Mouse (Mus musculus) urinary bladder, adult 2 months (tissue): ENCODE measurements around the gene Slc7a14. TPM values are rescaled to one million over a fixed set of nuclear protein-coding genes. Genes with fewer than 3 reads are reported as not detected.
"Not testable (repeated sequence)": the region's sequence is repeated elsewhere in the genome, so short reads cannot be mapped to it uniquely, and the experiment has no call there.

Source experiments
- DNase-seq: peaks from one replicate; pipeline ENCODE4 v3.0.0; 2022; ENCODE audit warnings: low spot score
- polyA plus RNA-seq: library from polyadenylated mRNA; depleted of rRNA; stranded (reverse); fragments of >200 nt; gene quantifications from 2 replicates; pipeline ENCODE4 v1.2.3, GENCODE M21; 2012; rRNA removed

Slc7a14 gene
- 0.04 and 0.10 TPM in 2 replicates for polyA plus RNA-seq

DNA sequence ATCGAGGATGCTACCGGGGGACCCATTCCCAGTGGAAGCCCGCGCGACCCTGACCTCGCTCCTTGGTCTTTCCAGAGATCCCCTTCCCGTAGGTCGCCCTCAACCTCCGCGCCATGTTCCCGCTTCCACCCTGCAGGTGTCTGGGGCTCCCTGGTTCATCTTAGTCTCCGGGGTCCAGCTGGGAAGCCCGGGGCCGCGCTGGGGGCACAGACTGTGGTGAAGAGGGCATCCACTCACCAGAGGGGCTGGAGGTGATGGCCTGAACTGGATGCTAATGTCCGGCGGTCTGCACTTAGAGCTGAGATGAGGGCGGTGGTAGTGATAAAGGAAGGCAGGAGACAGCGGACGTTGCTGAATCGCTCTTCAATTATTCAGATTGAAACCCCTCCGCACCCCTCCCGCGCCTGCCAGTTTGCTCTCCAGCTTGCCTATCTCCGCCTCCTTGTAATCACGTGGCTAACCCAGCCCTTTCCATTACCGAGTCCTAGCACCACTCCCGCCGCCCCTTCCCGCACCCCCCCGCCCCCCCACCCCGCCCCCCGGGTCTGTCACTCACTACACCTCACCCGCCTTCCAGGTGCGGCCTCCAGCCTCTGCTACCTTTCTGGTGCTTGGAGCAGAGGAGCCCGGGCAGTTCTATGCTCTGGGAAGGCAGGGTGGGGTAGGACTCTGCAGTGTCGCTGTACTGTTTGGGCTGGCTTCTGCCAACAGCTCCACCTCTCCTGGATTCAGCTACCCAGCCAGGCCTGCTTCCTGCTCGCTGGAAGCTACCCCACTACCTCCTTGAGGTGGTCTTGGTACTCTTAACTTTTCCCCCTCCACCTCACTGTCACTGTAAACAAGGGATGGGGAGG lies at the start of gene Slc7a14:
Gene Slc7a14 (minus strand): TSS at position 445 of the 854 bp plus-strand sequence.
- DNase-seq: no peak

DNA sequence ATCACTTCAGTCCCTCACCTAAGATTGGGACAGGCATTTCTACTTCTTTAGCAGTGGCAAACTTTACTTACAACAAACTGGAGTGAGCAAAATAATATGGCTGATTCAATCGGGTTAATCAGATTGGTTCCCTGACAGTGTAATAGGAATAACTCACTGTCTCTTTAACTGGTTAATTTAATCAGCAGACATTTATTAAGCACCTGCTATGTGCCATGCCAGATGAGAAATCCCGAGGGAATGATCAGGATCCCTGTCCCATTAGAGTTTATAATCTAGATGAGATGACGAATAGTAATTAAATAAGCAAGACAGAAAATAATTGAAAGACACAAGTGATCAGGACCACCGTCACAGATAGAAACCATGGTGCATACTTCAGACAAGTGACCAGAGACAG lies 36.4 kb upstream of the Slc7a14 start:
- no peak for DNase-seq

DNA sequence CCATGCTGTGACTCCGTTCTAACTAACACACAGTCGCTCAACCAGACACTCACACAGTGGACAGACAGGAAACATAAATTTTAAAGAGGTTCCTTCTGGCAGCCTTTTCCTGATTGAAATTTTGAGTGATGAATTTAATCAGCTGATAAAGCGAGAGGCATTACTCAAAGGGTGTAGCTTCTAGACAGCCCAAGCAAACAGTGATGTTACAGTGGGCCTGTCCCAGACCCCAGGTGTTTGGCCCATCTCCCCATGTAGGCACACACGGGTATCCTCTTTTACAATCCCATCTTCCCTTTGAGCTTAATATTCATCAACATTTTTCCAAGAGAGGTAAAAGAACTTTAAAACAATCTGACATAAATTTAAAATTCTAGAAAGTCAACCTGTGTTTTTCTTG lies 35.6 kb upstream of the Slc7a14 start:
- DNase-seq: no peak

DNA sequence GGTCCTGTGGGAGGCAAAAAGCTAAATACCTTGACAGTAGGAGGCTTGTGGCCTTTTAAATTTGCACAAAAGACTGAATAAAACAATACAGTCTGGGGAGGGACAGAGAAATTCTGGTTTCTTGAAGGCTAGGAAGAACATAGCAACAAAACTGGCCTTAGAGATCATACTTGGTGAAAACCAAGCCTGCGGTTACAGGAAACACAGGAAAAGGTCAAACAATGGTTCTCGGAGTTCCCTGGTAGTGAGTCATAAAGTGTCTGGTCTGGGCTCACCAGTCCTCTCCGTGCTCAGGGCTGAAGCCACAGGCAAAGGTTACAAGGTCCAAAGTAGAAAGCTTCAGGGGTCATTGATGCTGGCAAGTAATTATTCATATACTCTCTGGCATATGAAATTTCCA lies 29.1 kb upstream of the Slc7a14 start:
- DNase-seq: no peak

DNA sequence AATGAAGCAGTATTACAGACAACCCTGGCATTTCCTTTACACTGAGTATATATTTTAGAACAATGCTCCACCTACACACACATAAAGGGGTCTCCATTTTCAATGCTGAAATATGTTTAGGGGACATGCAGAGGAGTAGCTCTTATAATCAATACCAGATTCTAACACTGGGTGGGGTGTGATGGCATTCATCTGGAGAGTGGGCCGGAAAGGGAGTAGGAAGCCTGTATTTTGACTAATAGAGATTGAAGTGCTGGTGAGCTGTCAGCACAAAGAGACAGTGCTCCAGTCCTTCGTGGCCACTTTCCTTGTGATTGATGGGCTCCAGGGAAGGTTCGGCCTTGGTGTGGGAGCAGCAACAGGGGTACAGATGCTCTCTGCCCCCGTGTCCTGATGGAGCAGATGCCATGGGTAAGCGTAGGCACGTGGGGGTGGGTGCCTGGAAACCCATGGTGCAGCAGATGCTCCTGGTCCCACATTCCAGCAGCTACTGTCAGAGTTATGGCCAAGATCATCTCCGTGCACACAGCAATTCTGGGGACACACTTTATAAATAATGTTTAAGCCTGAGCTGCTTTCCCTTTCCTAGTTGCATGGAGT lies 18.2 kb upstream of the Slc7a14 start:
- DNase-seq: no peak

DNA sequence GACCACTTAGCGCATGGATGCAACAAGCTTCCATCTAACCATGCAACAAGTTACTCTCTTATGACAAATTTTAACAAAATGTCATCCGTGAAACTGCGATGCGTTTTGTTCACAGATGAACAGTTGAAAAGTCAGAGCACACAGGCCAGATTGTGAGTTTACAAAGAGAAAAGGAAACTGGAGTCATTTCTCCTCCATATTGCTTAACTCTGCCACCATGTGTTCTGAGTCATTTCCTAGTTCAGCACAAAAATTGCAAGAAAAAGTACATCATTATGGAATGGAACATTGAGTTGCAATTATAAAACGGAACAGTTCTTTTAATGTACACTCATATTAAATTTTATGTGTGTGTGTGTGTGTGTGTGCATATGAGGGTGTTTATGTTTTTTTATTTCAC lies 17.6 kb upstream of the Slc7a14 start:
- DNase-seq: no peak

DNA sequence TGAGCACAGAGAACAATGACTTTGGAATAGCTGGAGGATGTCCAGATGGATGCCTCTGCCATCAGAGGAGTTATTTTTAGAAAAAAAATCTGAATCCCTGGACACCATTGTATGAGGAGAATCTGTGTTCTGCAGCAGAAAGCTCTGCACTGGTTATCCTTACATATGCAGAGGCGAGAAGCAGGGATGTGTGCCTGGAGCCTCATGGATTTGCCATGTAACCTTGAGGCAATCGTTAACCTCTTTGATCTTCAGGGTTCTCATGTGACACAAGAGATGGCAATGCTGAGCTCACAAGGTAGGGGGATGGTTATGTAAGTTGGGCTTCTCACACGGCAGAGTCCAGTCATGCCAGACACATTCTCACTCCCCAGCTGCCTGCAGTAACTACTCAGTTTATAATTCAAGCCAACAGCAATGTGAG lies 14.1 kb upstream of the Slc7a14 start:
- DNase-seq: no peak

DNA sequence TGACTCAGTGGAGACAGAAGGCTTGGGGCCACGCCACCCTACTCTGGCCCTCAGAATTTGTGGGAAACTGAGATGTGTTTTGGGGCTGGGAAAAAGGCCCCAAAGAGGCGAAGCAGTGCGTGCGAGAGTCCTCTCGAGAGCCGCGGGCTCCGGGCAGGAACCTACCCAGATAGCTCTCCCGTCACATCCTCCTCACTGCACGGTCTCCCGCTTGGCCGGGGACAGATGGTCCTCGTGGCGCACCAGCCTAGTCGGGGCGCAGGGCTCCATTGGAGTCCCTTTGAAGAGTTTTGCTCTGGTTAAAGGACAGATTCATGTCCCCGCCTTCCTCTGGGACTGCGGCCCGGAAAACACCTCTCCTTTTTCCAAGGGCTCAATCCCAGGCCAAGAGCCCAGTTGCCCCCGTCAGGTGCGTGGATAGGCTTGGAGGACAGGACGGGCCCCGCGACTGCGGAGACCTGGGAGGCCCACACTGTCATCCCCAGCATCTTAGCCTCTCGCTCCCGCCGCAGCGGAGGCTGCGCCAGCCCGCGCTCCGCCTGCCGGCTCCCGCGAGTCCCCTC lies 726 bp downstream of the Slc7a14 start:
- no peak for DNase-seq

DNA sequence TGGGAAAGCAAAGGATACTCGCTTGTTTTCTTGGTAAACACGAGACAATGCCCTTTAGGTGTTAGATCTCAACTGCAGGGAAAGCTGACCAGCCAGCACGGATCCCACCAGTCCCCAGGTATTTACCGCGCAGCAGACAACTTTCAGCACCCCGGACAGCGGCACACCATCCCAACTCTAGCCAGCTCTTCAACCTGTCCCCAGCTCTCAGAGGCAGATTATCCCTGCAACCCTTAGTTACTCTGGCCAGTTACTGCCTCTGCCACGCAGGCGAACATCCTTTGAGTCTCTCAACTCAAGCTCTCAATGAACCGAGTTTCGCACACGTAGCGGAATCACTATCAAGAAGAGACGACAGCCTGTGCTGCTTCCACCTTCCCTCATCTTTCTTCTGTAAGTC lies 1.3 kb downstream of the Slc7a14 start:
- DNase-seq: no peak

DNA sequence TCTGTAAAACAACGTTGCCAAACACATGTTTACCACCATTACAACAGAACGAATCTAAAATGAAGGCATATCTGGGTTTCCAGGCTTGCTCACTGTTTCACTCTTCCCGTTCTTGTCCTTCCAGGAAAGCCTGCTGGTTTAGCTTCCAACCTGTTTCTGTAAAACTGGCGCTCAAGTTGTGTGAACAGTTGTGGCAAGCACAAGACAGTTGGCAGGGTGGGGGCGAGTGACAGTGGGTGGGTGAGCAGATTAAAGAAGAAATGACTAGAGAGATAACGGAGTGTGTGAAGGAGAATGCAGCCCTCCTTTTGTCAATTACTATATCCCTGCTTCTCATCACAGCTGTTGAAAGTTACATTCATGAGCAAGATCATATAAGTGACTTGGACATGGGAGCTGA lies 2.2 kb downstream of the Slc7a14 start:
- DNase-seq: no peak

DNA sequence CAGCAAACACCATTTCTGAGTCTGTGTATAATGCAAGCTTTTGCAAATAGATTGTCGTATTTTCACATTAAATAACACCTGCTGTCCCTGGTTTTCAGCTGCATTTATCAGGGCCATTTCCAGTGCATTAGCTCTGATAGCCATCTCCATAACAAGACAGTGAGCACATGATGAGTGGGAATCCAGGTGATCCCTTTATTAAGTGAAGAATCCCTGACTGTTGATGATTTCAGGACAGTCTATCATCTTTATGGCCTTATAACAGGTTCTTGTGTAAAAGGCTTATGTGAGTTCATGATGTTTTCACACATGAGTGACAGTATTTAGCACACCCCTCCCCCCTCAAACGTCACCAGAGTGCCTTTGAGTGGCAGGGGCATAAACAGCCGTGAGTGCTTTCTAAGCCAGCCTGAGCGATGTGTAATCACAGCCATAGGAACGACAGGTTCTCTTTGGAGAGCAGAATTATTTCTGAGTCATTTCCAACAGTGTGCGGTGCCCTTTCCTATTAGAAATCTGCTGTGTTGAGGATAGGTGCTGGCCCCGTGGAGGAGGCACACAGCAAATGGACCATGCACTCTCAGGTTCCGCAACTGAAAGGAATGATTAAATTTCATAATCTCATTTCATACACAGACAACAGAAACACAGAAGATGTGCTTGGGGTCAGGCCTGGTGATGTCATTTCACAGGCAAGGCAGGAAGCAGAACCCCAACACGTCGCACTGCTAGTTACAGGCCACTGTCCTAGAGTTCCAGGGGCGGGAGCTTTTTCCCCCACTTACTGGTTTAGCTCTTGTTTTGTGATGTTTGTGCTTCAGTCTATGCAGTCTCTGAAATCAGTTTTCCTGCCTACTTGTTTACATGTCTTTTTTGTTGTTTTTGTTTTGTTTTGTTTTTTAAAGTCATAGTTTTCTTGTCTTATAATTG lies 18.2 kb downstream of the Slc7a14 start:
- DNase-seq: no peak

DNA sequence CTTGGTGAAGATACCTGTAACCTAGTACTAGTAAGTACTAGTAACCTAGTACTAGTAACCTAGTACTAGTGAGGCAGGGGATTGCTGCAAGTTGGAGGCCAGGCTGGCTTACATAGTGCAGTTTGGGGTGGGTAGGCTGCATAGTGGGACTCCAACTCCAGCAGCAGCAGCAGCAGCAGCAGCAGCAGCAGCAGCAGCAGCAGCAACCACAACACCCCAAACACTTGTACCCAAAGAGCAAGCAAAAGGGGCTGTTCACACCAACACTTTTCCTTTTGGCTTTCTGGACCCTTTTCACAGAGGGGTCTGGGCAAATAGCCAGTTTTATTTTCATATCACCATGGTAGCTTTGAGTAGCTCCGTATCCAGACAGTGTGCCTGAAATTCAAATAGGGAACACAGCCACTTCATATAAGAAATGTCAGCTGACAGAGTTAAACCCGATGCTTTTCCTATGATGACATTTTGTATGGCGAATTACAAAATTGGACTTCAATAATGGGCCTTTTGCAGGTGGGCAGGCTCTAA lies 22.7 kb downstream of the Slc7a14 start:
- no peak for DNase-seq

DNA sequence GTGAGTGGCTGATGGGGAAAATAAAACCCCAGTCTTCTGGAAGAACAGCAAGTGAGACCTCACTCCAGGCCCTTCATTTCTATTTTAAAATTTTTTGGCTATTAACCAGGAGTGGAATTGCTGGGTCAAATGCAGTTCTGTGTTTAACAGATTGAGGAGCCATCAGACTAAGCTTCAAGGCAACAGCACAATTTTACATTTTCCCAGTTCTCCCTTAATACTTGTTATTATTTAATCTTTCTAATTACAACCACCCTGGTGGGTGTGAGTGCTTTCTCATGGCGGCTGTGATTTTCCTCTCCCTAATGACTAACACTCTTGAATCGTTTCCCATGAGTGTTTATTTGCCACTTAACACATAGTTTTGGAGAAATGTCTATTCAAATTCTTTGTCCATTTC lies 29.1 kb downstream of the Slc7a14 start:
- no peak for DNase-seq

DNA sequence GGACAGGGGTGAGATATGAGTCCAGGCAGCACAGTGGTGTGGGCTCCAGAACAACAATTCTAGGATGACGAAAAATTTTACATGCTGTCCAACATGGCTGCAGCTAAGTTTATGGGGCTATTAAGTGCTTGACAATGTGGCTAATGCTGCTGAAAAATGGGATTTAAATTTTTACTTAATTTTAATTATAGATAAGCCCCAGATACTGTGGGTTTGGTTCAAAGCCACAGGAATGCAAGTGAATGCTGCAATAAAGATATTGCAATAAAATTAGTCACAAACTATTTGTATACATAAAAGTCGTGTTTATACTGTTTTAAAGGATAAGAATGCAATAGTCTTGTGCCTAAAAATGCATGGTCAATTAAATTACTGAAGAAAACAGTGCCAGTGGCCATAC lies 35.3 kb downstream of the Slc7a14 start:
- no peak for DNase-seq

DNA sequence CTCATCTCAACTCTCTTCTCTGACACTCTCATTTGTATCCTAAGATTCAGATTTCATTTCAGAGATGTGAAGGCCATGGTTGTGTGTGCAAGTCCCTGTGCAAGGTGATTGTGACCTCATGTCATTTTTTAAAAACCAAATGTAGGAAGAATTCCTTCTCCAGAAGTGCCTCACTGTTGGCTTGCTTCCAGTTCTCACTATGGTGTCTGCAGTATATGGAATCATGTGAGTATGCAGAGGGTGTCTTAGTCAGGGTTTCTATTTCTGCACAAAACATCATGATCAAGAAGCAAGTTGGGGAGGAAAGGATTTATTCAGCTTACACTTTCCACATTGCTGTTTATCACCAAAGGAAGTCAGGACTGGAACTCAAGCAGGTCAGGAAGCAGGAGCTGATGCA lies 36.9 kb downstream of the Slc7a14 start:
- not testable (repeated sequence) for DNase-seq

DNA sequence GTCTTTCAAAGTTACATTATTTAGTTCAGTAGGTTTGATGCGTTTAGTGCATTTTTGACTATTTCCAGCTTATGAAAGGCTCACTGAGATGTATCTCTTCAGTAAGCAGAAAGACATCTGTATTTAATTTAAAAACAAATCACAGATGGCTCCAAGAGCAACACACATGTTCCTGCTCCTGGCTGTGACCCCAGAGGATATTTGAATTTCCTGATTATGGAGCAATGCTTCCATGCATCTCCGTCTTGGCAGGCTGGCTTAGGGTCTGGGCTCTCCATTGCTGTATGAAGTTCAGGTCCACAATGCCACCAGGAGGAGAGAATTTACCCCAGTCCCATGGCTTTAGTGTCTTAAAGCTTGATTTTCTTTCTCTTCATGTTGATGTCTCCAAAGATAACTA lies 37.5 kb downstream of the Slc7a14 start:
- no peak for DNase-seq

DNA sequence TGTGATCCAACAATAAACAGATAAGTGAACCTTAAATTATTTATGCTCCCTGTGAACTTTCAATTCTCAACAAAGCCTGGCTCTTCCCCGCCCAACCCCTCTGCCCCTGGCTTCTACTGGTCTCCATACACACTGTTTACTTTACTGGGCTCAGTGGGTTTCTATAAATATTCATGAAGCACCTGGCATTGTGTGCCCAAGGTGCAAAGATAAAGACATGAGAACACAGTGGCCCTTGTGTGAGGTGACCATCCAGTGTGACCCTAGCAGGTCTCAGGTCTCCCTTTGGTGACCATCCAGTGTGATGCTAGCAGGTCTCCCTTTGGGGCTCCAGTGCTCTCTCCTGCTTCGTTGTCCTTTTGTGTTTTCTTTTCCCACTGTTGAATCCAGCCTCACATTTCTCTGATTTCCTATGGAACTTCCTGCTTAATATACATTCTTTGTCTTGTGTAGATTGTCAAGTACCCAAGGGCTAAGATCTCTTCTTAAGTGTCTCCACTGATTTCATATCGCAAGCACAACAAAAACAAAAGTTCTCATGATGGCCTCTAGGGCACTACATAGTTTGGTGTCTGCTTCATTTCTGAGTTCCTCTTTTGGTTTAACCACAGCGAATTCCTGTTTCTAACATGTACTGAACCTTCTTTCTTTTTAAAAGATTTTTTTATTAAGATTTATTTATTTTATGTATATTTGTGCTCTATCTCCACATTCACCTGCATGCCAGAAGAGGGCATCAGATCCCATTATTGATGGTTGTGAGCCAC lies 40.4 kb downstream of the Slc7a14 start:
- no peak for DNase-seq

DNA sequence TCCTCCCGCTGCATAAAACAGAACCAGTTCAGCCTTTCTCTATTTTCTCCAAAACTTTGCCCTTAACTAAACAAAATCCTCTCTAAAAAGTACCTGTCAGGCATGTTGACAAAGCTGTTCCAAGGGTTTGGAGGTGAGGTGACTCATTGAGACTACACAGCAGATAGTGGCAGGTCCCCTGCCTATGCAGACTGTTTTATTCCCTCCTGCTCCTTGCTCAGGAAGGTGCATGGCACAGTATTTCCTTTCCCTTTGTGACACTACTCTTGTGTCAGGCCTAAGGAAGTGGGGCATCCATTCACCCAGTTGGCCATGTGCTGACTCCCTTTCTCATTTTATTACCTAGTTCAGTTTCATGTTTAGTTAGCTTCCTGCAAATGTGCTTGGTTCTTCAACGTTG lies 42.3 kb downstream of the Slc7a14 start:
- no peak for DNase-seq

DNA sequence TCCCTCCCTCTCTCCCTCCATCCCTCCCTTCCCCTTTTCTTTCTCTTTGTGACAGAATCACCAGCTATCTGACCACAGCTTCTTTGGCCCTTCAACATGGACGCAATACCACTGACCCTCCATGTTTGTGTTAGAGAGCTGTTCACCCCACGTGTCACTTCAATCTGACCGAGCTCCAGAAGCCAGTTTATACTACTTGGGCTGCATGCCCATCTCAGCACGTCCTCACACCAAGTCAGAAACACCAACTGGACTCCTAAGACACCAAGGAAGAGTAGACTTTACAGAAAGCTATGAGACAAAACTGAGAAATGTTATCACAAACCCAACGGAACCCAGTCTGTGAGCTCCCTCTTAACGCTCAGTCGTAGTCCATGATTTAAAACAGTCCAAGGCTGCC lies 43.2 kb downstream of the Slc7a14 start:
- no peak for DNase-seq

DNA sequence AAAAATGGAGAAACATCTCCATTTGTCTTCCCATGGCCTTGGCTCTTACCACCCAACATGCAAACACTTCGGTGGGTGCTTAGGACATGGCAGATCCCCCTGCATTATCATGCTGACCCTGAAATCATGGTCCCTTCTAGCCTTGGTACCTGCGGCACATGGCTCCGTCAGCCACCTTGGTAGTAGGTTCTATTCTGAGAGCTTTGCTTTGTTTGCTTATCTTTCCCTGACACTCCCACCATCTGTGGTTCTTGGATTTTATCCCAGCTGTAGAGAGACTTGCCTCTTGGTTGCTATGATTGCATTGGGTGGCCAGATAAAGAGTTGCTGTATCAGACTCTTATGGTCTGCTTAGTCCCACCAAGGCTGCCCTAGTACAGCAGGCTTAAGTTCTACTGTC lies 46.6 kb downstream of the Slc7a14 start:
- no peak for DNase-seq

DNA sequence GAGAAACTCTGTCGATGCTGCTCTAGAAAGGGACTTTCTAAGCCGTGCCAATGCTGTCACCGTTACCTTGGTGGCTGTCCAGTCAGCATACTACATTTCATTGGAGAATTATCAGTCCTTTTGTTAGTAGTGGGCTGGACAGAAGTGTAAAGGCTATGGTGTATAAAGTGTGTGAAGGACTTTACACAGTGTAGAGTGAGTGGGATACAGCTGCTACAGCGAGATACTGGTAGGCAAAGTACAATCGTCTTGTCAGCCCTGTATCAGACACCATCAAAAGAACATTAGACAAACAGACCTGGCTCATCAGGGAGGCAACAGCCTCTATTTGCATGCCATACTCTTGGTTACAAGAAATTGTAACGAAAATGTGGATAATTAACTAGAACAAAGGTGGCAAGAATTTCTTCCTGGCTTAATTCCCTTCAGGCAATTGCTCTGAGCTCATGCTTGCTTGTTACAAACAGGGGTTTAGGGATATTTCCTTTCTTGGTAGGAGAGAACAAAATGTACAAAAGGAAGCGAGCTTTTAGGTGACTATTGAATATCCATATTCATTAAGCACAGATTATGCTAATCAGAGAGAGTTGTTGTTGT lies 48.7 kb downstream of the Slc7a14 start:
- DNase-seq: no peak
